Mouse (Mus musculus): ENCODE results near the gene Kcnj9.

- TF ChIP-seq CTCF (IDR thresholded peaks at IDR 0.05) (no peak), POLR2A (IDR thresholded peaks at IDR 0.05; ENCODE audit: insufficient read depth, low read depth, low read length) (no peak), EP300 (IDR thresholded peaks at IDR 0.05; ENCODE audit: insufficient read depth, low read depth, low read length) (no peak)
Measured at GRCm38 (mm10) chr1:172301180-172301579, 27.9 kb downstream of the Kcnj9 start.
